Mouse (Mus musculus): ENCODE measurements around the gene Pced1b. TPM values are rescaled to one million over a fixed set of nuclear protein-coding genes. Genes with fewer than 3 reads are reported as not detected.
A peak's percentile ranks its signal among the peaks of the same experiment; 100 is the strongest.

Gene Pced1b
- polyA plus RNA-seq, 1 experiment from 2014 or later = 5.7 TPM

DNA sequence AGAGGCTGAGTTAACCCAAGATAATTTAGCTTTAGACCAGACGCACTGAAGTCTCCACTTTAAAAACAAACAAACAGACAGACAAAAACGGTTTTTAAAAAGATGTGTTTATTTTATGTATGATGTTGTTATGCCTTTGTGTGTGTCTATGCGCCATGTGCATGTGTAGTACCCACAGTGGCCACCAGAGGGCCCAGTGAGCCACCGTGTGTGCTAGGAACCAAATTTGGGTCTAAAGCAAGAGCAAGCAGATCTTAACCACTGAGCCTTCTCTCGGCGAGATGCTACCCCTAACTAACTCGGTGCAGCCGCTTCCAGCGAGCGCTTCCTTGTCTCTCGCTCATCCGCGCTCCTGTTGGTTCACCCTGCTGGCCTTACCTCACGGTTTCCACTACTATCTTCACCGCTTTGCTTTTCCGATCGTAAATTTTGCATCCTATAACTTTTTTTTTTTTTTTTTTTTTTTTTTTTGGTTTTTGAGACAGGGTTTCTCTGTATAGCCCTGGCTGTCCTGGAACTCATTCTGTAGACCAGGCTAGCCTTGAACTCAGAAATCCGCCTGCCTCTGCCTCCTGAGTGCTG is 80.7 kb downstream of the Pced1b start:
- H3K4me1 ChIP-seq (ENCODE audit: control insufficient read depth, insufficient read depth, low read length) = no peaks in the 10 kb centered on the region
- no peaks in the 10 kb centered on the region for H3K36me3 ChIP-seq (ENCODE audit: control insufficient read depth, insufficient read depth, low read length)
- WGBS = 70% methylated on average over 18 of the region's 18 CpGs
- H3K4me2 ChIP-seq (ENCODE audit: low read length) = no peak overlapping the region
- no peak for ATAC-seq (ENCODE audit: low FRiP score, low TSS enrichment)
- H3K9me3 ChIP-seq (ENCODE audit: control insufficient read depth, low read length) = no peaks in the 10 kb centered on the region
- no peak overlapping the region for H3K9ac ChIP-seq (replicated peaks; ENCODE audit: low read length)
- no peaks in the 10 kb centered on the region for H3K27me3 ChIP-seq (ENCODE audit: control insufficient read depth, insufficient read depth, low read length)
- no peak overlapping the region for H3K4me3 ChIP-seq (replicated peaks; ENCODE audit: low read depth, low read length)
- DNase-seq = no peak
- H3K27ac ChIP-seq (replicated peaks; ENCODE audit: low read depth, low read length) = no peak overlapping the region

DNA sequence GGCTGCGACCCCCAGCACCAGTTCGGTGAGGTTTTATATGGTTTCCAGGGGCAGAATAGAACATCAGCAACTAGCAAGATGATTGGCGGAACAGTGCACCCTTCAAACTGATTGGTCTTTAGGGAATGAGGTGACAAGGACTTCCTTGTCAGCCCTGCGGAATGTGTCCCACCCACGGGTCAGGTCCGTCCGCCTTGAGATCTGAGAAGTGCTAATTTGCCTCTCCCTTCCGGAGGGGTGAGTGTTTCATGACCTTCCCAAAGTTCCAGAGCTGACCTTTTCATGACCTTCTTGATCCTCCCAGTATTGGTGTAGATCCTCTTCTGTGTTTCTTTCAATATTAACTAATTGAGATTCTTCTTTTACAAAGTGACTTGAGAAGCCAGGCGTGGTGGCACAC is 85.7 kb downstream of the Pced1b start:
- Histone ChIP-seq H3K9me3 (ENCODE audit: control insufficient read depth, low read length) (peaks cover 3% of the 10 kb centered on the region; the same call in 1 of the 2 replicates), H3K4me2 (ENCODE audit: low read length) (no peak overlapping the region), H3K9ac (replicated peaks; ENCODE audit: low read length) (no peak overlapping the region), H3K27me3 (ENCODE audit: control insufficient read depth, insufficient read depth, low read length) (no peaks in the 10 kb centered on the region), H3K36me3 (ENCODE audit: control insufficient read depth, insufficient read depth, low read length) (no peaks in the 10 kb centered on the region), H3K27ac (replicated peaks; ENCODE audit: low read depth, low read length) (no peak overlapping the region), H3K4me1 (ENCODE audit: control insufficient read depth, insufficient read depth, low read length) (no peaks in the 10 kb centered on the region), H3K4me3 (replicated peaks; ENCODE audit: low read depth, low read length) (no peak overlapping the region)
- DNase-seq (no peak), ATAC-seq (ENCODE audit: low FRiP score, low TSS enrichment) (no peak)
- 79% methylated on average over 9 of the region's 9 CpGs for WGBS

DNA sequence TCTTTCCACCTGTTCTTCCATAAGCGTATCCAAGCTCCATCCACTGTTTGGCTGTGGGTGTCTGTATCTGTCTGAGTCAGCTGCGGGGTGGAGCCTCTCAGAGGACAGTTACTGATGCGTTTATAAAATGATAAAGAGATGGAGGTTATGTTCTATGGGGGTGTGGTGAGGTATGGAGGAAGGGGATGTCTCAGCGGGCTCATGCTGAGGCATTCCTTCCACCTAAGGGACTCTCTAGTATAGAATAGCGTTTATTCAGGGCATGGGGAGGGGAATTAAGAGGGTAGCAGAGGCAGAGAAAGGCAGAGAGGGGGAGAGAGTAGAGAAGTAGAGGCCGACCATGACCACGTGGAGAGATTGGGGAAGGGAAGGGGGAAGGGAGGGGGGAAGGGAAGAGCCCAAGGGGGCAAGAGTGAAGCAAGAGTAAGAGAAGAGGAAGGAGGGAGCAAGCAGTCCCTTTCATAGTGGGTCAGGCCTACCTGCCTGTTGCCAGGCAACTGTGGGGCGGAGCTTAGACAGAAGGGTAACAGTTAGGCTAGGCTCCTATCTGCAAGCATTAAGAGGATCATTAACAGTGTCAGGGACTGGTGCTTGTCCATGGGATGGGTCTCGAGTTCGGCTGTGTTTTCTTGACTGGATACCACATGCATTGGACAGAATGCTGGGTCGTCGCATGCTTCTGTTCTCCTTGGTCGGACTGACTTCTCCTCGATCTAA is 90.9 kb downstream of the Pced1b start:
- Histone ChIP-seq H3K27me3 (ENCODE audit: control insufficient read depth, insufficient read depth, low read length) (no peaks in the 10 kb centered on the region), H3K9me3 (ENCODE audit: control insufficient read depth, low read length) (peaks cover 9% of the 10 kb centered on the region; the same call in 1 of the 2 replicates), H3K9ac (replicated peaks; ENCODE audit: low read length) (no peak overlapping the region), H3K4me2 (ENCODE audit: low read length) (peak overlapping the region; percentile 43), H3K27ac (replicated peaks; ENCODE audit: low read depth, low read length) (no peak overlapping the region), H3K4me3 (replicated peaks; ENCODE audit: low read depth, low read length) (peak overlapping the region; percentile 14; the same call in 1 of the 2 replicates), H3K4me1 (ENCODE audit: control insufficient read depth, insufficient read depth, low read length) (no peaks in the 10 kb centered on the region; the same call in 1 of the 2 replicates), H3K36me3 (ENCODE audit: control insufficient read depth, insufficient read depth, low read length) (no peaks in the 10 kb centered on the region)
- WGBS = 33% methylated on average over 14 of the region's 14 CpGs
- peak; percentile 51 for DNase-seq
- no peak for ATAC-seq (ENCODE audit: low FRiP score, low TSS enrichment)

DNA sequence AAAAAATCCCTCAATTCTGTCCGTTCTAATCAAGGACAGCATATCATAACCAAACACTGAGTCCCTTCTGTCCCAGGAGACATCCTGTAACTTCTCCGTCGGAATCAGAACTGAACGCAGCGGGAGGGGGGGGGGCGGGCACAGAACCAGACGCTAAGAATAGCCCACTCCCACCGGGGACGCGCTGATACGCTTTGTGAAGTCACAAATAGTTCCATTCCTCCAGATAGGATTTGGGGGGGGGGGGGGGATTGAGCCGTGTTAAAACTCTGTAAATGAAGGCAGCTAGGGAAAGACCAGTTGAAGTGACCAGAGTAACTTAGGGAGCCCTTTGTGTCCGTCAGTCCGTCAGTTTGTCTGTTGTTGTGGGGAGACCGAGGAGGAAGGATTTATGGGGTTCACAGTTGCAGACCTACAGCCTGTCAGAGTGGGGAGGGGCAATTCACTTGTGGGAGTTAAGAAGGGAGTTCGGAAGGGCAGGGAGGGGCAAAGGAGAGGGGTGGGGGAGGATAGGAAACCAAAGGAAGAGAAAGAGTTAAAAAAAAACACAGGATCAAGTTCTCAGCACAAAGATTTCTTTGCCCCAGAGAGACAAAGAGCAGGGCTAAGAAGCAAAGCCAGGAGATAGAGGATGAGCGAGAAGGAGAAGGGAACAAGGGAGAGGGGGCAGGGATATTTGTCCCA is 91.6 kb downstream of the Pced1b start:
- ATAC-seq (ENCODE audit: low FRiP score, low TSS enrichment) (no peak), DNase-seq (no peak)
- H3K27me3 ChIP-seq (ENCODE audit: control insufficient read depth, insufficient read depth, low read length) = no peaks in the 10 kb centered on the region
- H3K9me3 ChIP-seq (ENCODE audit: control insufficient read depth, low read length) = peaks cover 9% of the 10 kb centered on the region; the same call in 1 of the 2 replicates
- H3K36me3 ChIP-seq (ENCODE audit: control insufficient read depth, insufficient read depth, low read length) = no peaks in the 10 kb centered on the region
- no peak overlapping the region for H3K9ac ChIP-seq (replicated peaks; ENCODE audit: low read length)
- H3K4me3 ChIP-seq (replicated peaks; ENCODE audit: low read depth, low read length) = peak overlapping the region; percentile 14; the same call in 1 of the 2 replicates
- H3K4me2 ChIP-seq (ENCODE audit: low read length) = peak overlapping the region; percentile 43
- 6% methylated on average over 17 of the region's 17 CpGs for WGBS
- no peaks in the 10 kb centered on the region; the same call in 1 of the 2 replicates for H3K4me1 ChIP-seq (ENCODE audit: control insufficient read depth, insufficient read depth, low read length)
- H3K27ac ChIP-seq (replicated peaks; ENCODE audit: low read depth, low read length) = no peak overlapping the region

DNA sequence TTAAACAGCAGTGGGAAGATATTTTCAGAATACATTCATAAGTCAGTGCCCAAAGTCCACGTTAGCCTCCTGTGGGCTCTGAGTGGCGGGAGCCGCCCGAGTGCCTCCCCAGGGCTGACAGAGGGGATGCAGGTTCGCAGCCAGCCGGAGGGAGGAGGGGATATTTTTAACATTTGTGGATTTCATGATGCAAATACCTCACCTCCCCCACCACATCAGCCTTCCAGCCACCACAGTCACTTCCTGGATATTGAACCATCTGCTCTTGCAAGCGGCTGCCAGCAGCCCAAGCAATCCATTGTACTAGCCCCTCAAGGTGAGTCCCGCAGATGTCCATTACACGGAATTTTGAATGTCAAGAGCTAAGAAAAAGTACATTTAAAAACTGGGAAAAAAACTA is 95.4 kb downstream of the Pced1b start:
- Histone ChIP-seq H3K9me3 (ENCODE audit: control insufficient read depth, low read length) (peaks cover 6% of the 10 kb centered on the region; the same call in 1 of the 2 replicates), H3K27ac (replicated peaks; ENCODE audit: low read depth, low read length) (no peak overlapping the region), H3K27me3 (ENCODE audit: control insufficient read depth, insufficient read depth, low read length) (no peaks in the 10 kb centered on the region), H3K36me3 (ENCODE audit: control insufficient read depth, insufficient read depth, low read length) (no peaks in the 10 kb centered on the region), H3K4me2 (ENCODE audit: low read length) (no peak overlapping the region), H3K9ac (replicated peaks; ENCODE audit: low read length) (no peak overlapping the region), H3K4me3 (replicated peaks; ENCODE audit: low read depth, low read length) (no peak overlapping the region), H3K4me1 (ENCODE audit: control insufficient read depth, insufficient read depth, low read length) (no peaks in the 10 kb centered on the region; the same call in 1 of the 2 replicates)
- WGBS = 92% methylated on average over 9 of the region's 9 CpGs
- DNase-seq = no peak
- no peak for ATAC-seq (ENCODE audit: low FRiP score, low TSS enrichment)

DNA sequence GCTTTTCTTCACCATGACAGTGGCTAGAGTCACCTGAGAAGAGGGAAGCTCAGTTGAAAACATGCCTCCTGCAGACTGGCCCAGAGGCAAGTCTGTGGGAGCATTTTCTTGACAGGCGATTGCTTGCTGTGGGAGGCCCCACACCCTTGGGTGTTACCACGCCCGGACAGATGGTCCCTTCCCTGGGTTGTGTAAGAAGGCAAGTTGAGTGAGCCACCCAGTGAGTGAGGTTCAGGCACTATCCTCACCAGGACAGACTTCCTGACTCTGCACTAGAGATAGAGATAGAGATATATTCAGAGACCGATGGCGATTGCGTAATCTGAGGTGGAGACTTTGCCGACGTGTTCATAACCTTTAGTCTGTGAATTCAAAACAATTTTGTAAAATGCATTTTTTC is 96.0 kb downstream of the Pced1b start:
- 96% methylated on average over 8 of the region's 8 CpGs for WGBS
- H3K27ac ChIP-seq (replicated peaks; ENCODE audit: low read depth, low read length) = no peak overlapping the region
- no peaks in the 10 kb centered on the region for H3K36me3 ChIP-seq (ENCODE audit: control insufficient read depth, insufficient read depth, low read length)
- H3K9me3 ChIP-seq (ENCODE audit: control insufficient read depth, low read length) = peaks cover 6% of the 10 kb centered on the region; the same call in 1 of the 2 replicates
- no peak overlapping the region for H3K9ac ChIP-seq (replicated peaks; ENCODE audit: low read length)
- no peaks in the 10 kb centered on the region for H3K27me3 ChIP-seq (ENCODE audit: control insufficient read depth, insufficient read depth, low read length)
- H3K4me3 ChIP-seq (replicated peaks; ENCODE audit: low read depth, low read length) = no peak overlapping the region
- no peak overlapping the region for H3K4me2 ChIP-seq (ENCODE audit: low read length)
- H3K4me1 ChIP-seq (ENCODE audit: control insufficient read depth, insufficient read depth, low read length) = no peaks in the 10 kb centered on the region; the same call in 1 of the 2 replicates
- DNase-seq (no peak), ATAC-seq (ENCODE audit: low FRiP score, low TSS enrichment) (no peak)

DNA sequence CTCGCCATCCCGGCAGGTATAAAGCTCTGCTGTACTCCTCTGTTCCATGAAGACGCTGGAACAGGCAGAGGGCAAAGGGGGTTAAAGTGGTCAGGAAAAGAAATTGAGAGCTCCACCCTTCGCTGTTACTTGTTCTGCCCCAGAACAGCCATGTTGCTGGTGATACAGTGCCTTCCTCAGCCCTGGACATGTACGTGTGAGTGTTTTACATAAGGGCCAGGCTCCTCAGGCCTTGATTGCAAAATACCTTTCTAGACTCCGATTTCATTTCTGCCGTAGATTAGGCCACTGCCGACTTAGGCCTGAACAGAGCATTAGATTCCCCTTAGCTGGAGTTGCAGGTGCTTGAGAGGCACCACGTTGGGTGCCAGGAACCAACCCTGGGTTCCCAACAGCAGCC is 97.0 kb downstream of the Pced1b start:
- Histone ChIP-seq H3K9ac (replicated peaks; ENCODE audit: low read length) (no peak overlapping the region), H3K9me3 (ENCODE audit: control insufficient read depth, low read length) (peaks cover 6% of the 10 kb centered on the region; the same call in 1 of the 2 replicates), H3K4me2 (ENCODE audit: low read length) (no peak overlapping the region), H3K27me3 (ENCODE audit: control insufficient read depth, insufficient read depth, low read length) (no peaks in the 10 kb centered on the region), H3K36me3 (ENCODE audit: control insufficient read depth, insufficient read depth, low read length) (no peaks in the 10 kb centered on the region), H3K4me3 (replicated peaks; ENCODE audit: low read depth, low read length) (no peak overlapping the region), H3K4me1 (ENCODE audit: control insufficient read depth, insufficient read depth, low read length) (no peaks in the 10 kb centered on the region), H3K27ac (replicated peaks; ENCODE audit: low read depth, low read length) (no peak overlapping the region)
- WGBS = 94% methylated on average over 9 of the region's 9 CpGs
- DNase-seq (no peak), ATAC-seq (ENCODE audit: low FRiP score, low TSS enrichment) (no peak)

DNA sequence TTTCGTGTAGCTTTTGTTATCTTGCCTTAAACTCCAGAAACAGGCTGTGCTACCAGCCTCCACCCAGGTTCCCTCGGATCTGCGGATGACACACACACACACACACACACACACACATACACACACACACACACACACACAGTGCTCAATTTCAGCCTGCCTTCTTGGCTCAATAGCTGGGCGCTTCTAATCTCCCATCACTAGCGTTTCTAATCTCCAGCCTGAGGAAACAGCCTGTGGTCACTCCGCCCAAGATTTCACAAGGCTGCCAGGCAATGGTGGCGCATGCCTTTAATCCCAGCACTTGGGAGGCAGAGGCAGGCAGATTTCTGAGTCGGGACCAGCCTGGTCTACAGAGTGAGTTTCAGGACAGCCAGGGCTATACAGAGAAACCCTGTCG is 98.2 kb downstream of the Pced1b start:
- ATAC-seq (ENCODE audit: low FRiP score, low TSS enrichment) (no peak), DNase-seq (no peak)
- no peaks in the 10 kb centered on the region for H3K27me3 ChIP-seq (ENCODE audit: control insufficient read depth, insufficient read depth, low read length)

More for the DNA sequence above, 98.2 kb downstream of the Pced1b start:
- Histone ChIP-seq H3K4me2 (ENCODE audit: low read length) (no peak overlapping the region), H3K4me1 (ENCODE audit: control insufficient read depth, insufficient read depth, low read length) (no peaks in the 10 kb centered on the region), H3K9me3 (ENCODE audit: control insufficient read depth, low read length) (peaks cover 3% of the 10 kb centered on the region; the same call in 1 of the 2 replicates), H3K9ac (replicated peaks; ENCODE audit: low read length) (no peak overlapping the region), H3K27ac (replicated peaks; ENCODE audit: low read depth, low read length) (no peak overlapping the region), H3K36me3 (ENCODE audit: control insufficient read depth, insufficient read depth, low read length) (no peaks in the 10 kb centered on the region), H3K4me3 (replicated peaks; ENCODE audit: low read depth, low read length) (no peak overlapping the region)
- WGBS = 95% methylated on average over 9 of the region's 9 CpGs
